Mouse (Mus musculus) heart, adult 2 months (tissue): ENCODE data around the gene Ift27. TPM values are rescaled to one million over a fixed set of nuclear protein-coding genes. Genes with fewer than 3 reads are reported as not detected.

Experiments used
- DNase-seq, 2 experiments: peaks; one replicate each; pipeline ENCODE4 v3.0.0; 2021
- H3K27ac ChIP-seq: fragments of 200-600 bp; 2 replicates; pipeline ENCODE4 v1.8.1; 2022
- H3K27me3 ChIP-seq: fragments of 200-500 bp; 2 replicates; pipeline ENCODE4 v1.6.1; 2012; ENCODE audit warnings: mild to moderate bottlenecking, low read length, inconsistent platforms, mixed read lengths; ENCODE audit not compliant: control insufficient read depth, insufficient read depth
- H3K36me3 ChIP-seq: fragments of 200-500 bp; 2 replicates; pipeline ENCODE4 v1.6.1; 2012; ENCODE audit warnings: low read length, inconsistent platforms; ENCODE audit not compliant: control insufficient read depth, insufficient read depth
- H3K4me1 ChIP-seq: fragments of 200-500 bp; 2 replicates; pipeline ENCODE4 v1.6.1; 2011; ENCODE audit warnings: low read length; ENCODE audit not compliant: control insufficient read depth, insufficient read depth
- H3K4me3 ChIP-seq: fragments of 200-600 bp; 2 replicates; pipeline ENCODE4 v1.8.1; 2022
- H3K79me2 ChIP-seq: fragments of 200-500 bp; replicated peaks from 2 replicates; pipeline ENCODE4 v1.6.1; 2012; ENCODE audit warnings: mild to moderate bottlenecking, inconsistent platforms, low read length, moderate library complexity, mixed read lengths; ENCODE audit not compliant: control insufficient read depth, insufficient read depth
- H3K9ac ChIP-seq: fragments of 200-500 bp; 2 replicates; pipeline ENCODE4 v1.6.1; 2012; ENCODE audit warnings: low read depth, mild to moderate bottlenecking, control low read depth, inconsistent platforms, low read length, mixed read lengths
- CTCF ChIP-seq: fragments of 200-600 bp; IDR thresholded peaks from 2 replicates; pipeline ENCODE4 v1.8.1; 2022; ENCODE audit warnings: antibody characterized with exemption, mild to moderate bottlenecking, moderate library complexity
- EP300 ChIP-seq: fragments of 200-500 bp; IDR thresholded peaks from 2 replicates; pipeline ENCODE4 v1.6.1; 2011; ENCODE audit warnings: low read depth, low read length, control low read depth; ENCODE audit not compliant: insufficient read depth
- POLR2A ChIP-seq: fragments of 200-500 bp; IDR thresholded peaks from 2 replicates; pipeline ENCODE4 v1.6.1; 2011; ENCODE audit warnings: mild to moderate bottlenecking, low read depth, low read length, control low read depth; ENCODE audit not compliant: insufficient read depth
- WGBS: fragments of 180-500 bp; shearing (Covaris S2); methylation state at CpG from one replicate; pipeline ENCODE4 v1.1.7; 2018; 5-methylcytosine and 5-hydroxymethylcytosine counted together
- intact Hi-C: fragments of 180-260 bp; cut with DNase I; formaldehyde crosslinking; loops from one replicate; pipeline ENCODE4 v1.15.1; 2025
- polyA plus RNA-seq: library from polyadenylated mRNA; depleted of rRNA; stranded (reverse); fragments of >200 nt; gene quantifications from 2 replicates; pipeline ENCODE4 v1.2.3, GENCODE M21; 2012
- total RNA-seq, 2 experiments: library from RNA; stranded (reverse); gene quantifications; 2 replicates each; pipeline ENCODE4 v1.2.3; 2021

Gene Ift27
- total and polyA plus RNA-seq, 3 experiments: 9.3 to 22.6 (median 10.0) TPM

DNA sequence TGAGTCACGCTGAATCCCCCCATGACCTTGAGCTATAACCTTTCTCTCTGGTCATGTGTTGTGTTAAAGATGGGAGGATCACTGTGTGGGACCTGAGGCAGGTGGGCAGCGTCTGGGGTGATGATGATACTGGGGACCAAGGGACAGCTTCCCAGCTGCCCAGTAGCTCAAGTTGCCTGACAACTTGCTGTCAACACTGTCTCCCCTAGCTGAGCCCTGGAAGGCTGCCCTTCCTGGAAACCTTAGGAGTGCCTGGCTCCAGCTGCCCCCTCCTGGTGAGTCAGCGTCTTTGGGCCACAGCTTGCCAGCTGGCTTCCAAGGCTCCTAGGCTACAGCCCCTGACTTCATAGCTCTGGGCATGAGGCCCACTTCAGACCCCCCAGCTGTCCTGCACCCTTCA, 31.3 kb upstream of the Ift27 start:
- Histone ChIP-seq H3K4me1 (no peaks in the 10 kb centered on the region), H3K79me2 (no peaks in the 10 kb centered on the region), H3K36me3 (no peaks in the 10 kb centered on the region), H3K27me3 (peaks cover 11% of the 10 kb centered on the region; the same call in 1 of the 2 replicates), H3K9ac (no peak overlapping the region), H3K4me3 (no peak overlapping the region), H3K27ac (no peak overlapping the region)
- TF ChIP-seq CTCF: peak; percentile 51
- TF ChIP-seq EP300: no peak
- TF ChIP-seq POLR2A: no peak
- intact Hi-C loops: no loop called here
- WGBS: 29% methylated on average over 3 of the region's 3 CpGs
- peak in 1 of 2 experiments; percentile 27 for DNase-seq

DNA sequence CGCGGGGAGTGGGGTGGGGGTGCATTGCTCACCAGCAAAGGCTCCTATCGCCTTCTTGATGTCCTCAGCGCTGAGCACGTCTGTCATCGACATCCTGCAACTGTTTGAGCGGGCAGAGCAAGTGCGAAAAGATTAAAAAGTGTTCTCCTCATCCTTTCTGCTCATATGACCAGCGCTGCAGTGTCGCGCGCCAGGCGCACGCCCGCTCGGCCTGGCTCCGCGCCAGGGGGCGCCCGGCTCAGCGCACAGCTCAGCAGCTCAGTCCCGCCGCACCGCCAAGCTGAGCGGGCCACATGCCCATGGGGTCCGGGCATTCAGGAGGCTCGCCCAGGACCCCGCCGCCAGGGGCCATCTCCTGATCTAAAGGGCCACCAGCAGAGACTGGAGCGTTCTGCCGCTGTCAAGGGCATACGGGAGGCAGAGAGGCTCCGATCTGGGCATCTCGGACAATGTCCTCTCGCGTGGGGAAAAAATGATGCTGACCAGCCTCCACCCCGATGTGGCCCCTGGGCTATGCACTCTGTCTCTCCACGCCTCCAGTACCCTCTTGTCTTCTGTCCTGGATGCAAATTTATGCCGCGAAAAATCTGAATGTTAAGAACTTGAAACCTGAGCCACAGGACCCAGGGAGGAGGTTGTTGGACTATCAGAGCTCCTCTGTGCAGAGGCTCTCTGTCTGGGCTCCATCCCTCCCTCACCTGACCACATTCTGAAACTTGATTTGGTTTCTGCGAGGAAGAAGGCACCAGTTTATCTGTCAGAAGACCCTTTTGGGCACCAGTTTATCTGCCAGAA, 30.3 kb upstream of the Ift27 start:
- H3K9ac ChIP-seq: no peak overlapping the region
- no peak overlapping the region for H3K4me3 ChIP-seq
- WGBS: 3% methylated on average over 41 of the region's 41 CpGs
- TF ChIP-seq POLR2A (no peak), CTCF (no peak), EP300 (no peak)
- H3K27ac ChIP-seq: no peak overlapping the region
- no peaks in the 10 kb centered on the region for H3K4me1 ChIP-seq
- peak; percentile 28 to 45 for DNase-seq
- H3K27me3 ChIP-seq: peaks cover 11% of the 10 kb centered on the region; the same call in 1 of the 2 replicates
- intact Hi-C loops: no loop called here
- no peaks in the 10 kb centered on the region for H3K79me2 ChIP-seq
- no peaks in the 10 kb centered on the region for H3K36me3 ChIP-seq

DNA sequence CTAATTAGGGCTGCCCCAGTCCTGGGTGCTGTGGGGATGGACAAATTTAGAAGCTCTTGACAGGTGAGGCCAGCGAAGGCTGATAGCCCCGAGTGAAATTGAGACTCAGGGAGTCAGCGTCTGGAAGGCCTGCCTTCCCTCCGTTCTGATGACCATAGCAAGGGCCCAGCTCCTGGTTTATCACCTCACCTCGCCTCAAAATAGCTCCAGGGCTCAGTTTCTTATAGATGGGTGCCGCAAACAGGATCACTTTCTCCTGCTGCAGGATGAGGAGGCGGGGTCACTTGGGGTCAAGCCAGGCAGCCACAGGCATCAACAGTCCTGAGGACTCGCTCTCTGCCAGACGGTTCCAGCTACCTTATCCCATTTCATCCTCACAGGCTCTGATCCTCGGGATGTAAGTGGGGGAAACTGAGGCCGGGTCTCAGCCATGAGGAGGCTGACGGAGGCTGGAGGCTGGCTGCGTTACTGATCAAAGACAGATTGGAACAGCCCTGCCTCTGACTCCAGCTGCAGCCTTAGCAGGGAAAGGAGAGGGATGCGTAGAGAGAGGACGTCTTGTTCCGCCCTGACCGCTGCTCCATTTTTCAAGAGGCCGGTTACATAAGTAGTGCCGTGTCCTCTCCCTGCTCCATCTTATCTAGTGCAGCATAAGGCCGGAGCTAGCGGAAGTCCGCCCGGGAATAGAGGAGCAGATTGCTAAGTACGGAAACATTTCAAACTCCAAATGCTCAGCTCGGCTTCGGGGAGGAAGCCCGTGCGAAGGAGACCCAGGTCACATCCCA, 21.4 kb upstream of the Ift27 start:
- TF ChIP-seq EP300: peak; percentile 46; the same call in 1 of the 2 replicates
- TF ChIP-seq CTCF: no peak
- Histone ChIP-seq H3K27ac (no peak overlapping the region), H3K4me1 (no peaks in the 10 kb centered on the region), H3K79me2 (no peaks in the 10 kb centered on the region), H3K36me3 (no peaks in the 10 kb centered on the region), H3K4me3 (no peak overlapping the region), H3K9ac (no peak overlapping the region), H3K27me3 (no peaks in the 10 kb centered on the region)
- peak in 1 of 2 experiments; percentile 15 for DNase-seq
- 40% methylated on average over 28 of the region's 28 CpGs for WGBS
- intact Hi-C loops: no loop called here

DNA sequence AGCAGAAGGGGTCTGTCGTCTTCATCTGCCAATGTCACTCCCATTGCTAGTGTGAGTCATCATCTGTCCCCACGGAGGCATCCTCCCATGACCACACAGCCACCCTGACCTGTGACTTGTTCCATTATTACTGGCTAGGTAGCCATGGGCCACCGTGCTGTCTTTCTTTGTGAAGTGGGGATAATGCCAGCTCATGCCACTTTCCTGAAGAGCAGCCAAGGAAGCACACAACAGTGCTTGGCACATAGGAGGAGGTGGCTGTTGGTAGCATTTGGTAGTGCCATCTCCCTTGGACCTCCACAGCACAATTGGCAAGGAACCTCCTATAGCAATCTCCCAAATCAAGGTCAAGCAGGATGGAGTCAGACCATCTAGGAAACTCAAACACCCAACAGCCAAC, 20.4 kb upstream of the Ift27 start:
- Histone ChIP-seq H3K27ac (no peak overlapping the region), H3K4me1 (no peaks in the 10 kb centered on the region), H3K27me3 (no peaks in the 10 kb centered on the region), H3K36me3 (no peaks in the 10 kb centered on the region), H3K4me3 (no peak overlapping the region), H3K9ac (no peak overlapping the region), H3K79me2 (no peaks in the 10 kb centered on the region)
- TF ChIP-seq EP300 (no peak), POLR2A (no peak), CTCF (no peak)
- intact Hi-C loops: no loop called here
- 48% methylated on average over 3 of the region's 3 CpGs for WGBS
- no peak for DNase-seq

DNA sequence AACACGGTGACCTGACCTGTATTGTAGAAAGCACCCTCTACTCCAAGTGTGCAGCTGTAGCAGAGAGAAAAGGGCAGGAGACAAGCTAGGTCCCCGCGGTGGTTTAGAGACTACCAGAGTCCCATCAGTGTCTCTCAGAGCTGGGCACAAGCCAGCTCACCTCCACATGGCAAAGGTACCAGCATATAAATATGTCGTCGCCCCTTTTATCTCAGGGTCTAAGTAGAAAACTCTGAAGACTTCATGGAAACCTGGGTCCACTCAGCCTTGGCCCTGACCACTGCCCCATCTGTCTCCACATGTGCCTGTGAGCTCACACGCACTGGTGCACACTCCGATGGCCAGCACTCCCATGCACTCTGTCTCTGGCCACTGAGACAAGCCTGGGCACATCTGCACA, 15.7 kb upstream of the Ift27 start:
- no peak overlapping the region for H3K9ac ChIP-seq
- TF ChIP-seq EP300 (no peak), CTCF (no peak), POLR2A (no peak)
- DNase-seq: no peak
- no peak overlapping the region for H3K27ac ChIP-seq
- WGBS: 84% methylated on average over 7 of the region's 7 CpGs
- no peaks in the 10 kb centered on the region for H3K4me1 ChIP-seq
- H3K79me2 ChIP-seq: no peaks in the 10 kb centered on the region
- no peak overlapping the region for H3K4me3 ChIP-seq
- H3K27me3 ChIP-seq: no peaks in the 10 kb centered on the region
- intact Hi-C loops: no loop called here
- H3K36me3 ChIP-seq: no peaks in the 10 kb centered on the region

DNA sequence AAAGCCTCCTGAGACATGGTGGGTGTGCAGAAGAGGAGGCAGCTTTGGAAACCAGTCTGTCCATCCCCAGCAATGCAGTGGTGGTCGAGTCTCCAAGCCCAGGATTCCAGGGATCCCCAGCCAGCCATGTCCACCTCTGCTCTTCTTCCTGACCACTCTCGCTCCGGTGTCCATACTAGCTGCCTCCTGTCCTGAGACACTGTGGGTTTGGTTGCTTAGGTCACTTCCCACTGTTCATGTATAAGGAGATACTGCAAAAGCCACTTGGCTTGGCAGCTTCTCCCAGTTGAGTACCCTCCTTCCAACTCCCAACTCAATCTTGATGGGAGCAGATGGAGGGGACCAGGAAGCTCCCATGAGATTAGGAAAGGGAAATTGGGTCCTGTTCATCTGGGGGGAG, 14.6 kb upstream of the Ift27 start:
- Histone ChIP-seq H3K79me2 (no peaks in the 10 kb centered on the region), H3K9ac (no peak overlapping the region), H3K27ac (no peak overlapping the region), H3K4me1 (no peaks in the 10 kb centered on the region), H3K4me3 (no peak overlapping the region), H3K27me3 (no peaks in the 10 kb centered on the region), H3K36me3 (no peaks in the 10 kb centered on the region)
- 55% methylated on average over 3 of the region's 3 CpGs for WGBS
- intact Hi-C loops: no loop called here
- TF ChIP-seq POLR2A (no peak), EP300 (no peak), CTCF (no peak)
- DNase-seq: no peak
